Mouse (Mus musculus): ENCODE results near the gene Mecom. TPM values are rescaled to one million over a fixed set of nuclear protein-coding genes. Genes with fewer than 3 reads are reported as not detected.

Gene Mecom
- polyA plus RNA-seq, 1 experiment from 2014 or later: 7.0 TPM

DNA sequence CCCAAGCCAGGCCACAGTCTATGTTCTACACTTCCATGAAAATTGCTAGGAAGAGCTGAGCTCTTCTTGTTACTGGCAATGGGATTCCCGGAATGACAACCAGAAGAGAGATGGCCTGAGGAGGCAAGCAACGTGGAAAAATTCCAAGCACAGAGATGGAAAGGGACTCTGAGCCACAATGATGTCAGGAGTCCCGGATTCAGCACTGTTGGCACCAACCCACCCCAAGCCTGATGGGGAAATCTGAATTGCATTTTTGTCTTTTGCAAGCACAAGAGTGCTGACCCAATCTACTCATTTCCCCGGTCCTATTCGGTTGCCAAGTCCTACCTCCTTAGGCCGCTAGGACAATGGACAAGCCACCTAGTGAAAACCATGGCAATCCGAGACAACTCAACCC is 181.2 kb downstream of the Mecom start:
- 84% methylated on average over 7 of the region's 7 CpGs for WGBS
- no peaks in the 10 kb centered on the region for H3K4me1 ChIP-seq (ENCODE audit: control insufficient read depth, insufficient read depth, low read depth, low read length)
- ATAC-seq: no peak
- H3K4me2 ChIP-seq (ENCODE audit: low read length): no peak overlapping the region
- no peaks in the 10 kb centered on the region for H3K36me3 ChIP-seq (ENCODE audit: control insufficient read depth, insufficient read depth, low read length)
- no peaks in the 10 kb centered on the region for H3K9me3 ChIP-seq (ENCODE audit: control insufficient read depth, low read length)
- no peak overlapping the region for H3K9ac ChIP-seq (ENCODE audit: low read depth, low read length)
- no peaks in the 10 kb centered on the region for H3K27me3 ChIP-seq (replicated peaks; ENCODE audit: control insufficient read depth, insufficient read depth, low read length)
- H3K27ac ChIP-seq (ENCODE audit: low read depth, low read length): no peak overlapping the region
- H3K4me3 ChIP-seq (ENCODE audit: low read length): no peak overlapping the region

DNA sequence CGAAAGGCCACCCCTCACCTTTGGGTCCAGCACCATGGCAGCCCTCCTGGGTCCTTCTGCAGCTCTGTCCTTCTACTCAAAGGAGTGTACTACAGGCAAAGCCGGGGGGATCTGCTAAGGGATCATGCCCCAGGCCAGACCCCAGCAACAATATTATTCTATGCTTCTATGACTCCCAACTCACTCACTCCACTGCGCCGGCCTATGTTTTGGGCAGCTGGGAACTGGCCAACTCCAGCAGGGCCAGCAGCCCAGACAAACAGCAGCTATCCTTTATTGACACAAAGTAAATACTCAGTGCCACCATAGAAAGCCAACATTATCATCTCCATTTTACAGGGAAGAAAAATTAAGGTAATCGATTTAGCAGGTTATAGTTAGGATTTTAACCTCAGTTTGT is 186.6 kb downstream of the Mecom start:
- Histone ChIP-seq H3K9ac (ENCODE audit: low read depth, low read length) (no peak overlapping the region), H3K4me1 (ENCODE audit: control insufficient read depth, insufficient read depth, low read depth, low read length) (no peaks in the 10 kb centered on the region), H3K27ac (ENCODE audit: low read depth, low read length) (no peak overlapping the region), H3K4me3 (ENCODE audit: low read length) (no peak overlapping the region), H3K27me3 (replicated peaks; ENCODE audit: control insufficient read depth, insufficient read depth, low read length) (no peaks in the 10 kb centered on the region), H3K9me3 (ENCODE audit: control insufficient read depth, low read length) (no peaks in the 10 kb centered on the region), H3K36me3 (ENCODE audit: control insufficient read depth, insufficient read depth, low read length) (no peaks in the 10 kb centered on the region), H3K4me2 (ENCODE audit: low read length) (no peak overlapping the region)
- 78% methylated on average over 5 of the region's 5 CpGs for WGBS
- ATAC-seq: no peak

DNA sequence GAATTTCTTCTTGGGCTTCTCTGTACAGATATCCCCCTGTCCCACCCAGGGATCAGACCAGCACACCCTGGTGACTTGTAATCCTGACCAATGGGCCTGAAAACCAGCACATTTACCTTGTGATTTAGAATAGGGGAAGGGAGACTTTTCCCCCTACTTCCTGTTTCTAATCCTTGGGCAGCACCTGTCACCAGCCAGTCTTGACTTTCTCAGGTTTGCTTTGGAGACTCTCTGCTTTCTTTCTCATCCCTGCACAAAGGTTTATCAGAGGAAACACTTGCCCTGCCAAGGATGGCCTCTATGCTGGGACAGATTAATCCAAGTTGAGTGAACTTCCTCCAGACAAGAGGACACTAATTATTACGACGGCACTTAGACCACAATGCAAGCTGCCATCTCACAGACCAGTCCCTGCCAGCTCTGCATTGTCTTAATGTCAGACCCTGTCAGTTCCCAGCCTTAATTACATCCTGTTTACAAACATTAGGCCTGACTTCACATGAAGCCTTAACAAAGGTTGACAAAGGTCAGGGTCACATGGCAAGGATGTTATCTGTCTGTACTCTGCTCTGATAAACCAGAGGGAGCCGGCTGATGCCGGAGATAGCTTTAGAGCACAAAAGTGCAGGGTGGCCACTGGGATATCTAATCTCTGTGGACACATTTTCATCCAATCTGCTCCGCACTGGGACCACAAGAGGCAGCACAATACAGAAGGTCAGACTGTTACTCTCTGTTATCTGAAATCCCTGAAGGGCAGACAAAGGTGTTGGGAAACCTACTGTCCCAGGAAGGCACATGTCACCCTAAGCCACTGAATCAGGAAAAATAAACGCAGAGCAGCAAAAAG is 193.7 kb downstream of the Mecom start:
- no peak overlapping the region for H3K4me2 ChIP-seq (ENCODE audit: low read length)

DNA sequence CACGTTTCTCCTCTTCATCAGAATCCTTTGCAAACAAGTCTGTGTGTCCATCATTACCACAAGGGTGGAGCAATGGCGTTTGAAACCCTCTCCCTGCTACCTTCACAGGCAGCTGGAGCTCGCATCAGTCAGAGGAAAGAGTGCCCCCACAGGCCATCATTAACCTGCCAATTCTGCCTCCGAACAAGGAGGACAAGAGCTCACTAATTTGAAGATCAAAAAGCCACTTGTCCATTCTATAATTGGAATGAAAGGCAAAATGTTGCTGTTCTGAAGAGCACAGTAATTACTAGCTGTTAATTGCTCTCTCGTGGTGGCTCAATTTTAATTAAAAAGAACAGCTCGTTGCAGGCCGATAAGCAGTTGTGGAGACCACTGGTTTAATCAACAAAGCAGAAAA is 198.5 kb downstream of the Mecom start:
- Histone ChIP-seq H3K27me3 (replicated peaks; ENCODE audit: control insufficient read depth, insufficient read depth, low read length) (no peaks in the 10 kb centered on the region; the same call in 1 of the 2 replicates), H3K4me1 (ENCODE audit: control insufficient read depth, insufficient read depth, low read depth, low read length) (no peaks in the 10 kb centered on the region), H3K9ac (ENCODE audit: low read depth, low read length) (no peak overlapping the region), H3K9me3 (ENCODE audit: control insufficient read depth, low read length) (no peaks in the 10 kb centered on the region), H3K27ac (ENCODE audit: low read depth, low read length) (no peak overlapping the region), H3K4me2 (ENCODE audit: low read length) (no peak overlapping the region), H3K4me3 (ENCODE audit: low read length) (no peak overlapping the region), H3K36me3 (ENCODE audit: control insufficient read depth, insufficient read depth, low read length) (no peaks in the 10 kb centered on the region)
- 31% methylated on average over 7 of the region's 7 CpGs for WGBS
- 0 out of 2 replicates have a peak, but pooled peaks have one; percentile 34 for ATAC-seq

More for the DNA sequence above, 193.7 kb downstream of the Mecom start:
- no peaks in the 10 kb centered on the region for H3K4me1 ChIP-seq (ENCODE audit: control insufficient read depth, insufficient read depth, low read depth, low read length)
- ATAC-seq: no peak
- H3K36me3 ChIP-seq (ENCODE audit: control insufficient read depth, insufficient read depth, low read length): no peaks in the 10 kb centered on the region
- H3K9ac ChIP-seq (ENCODE audit: low read depth, low read length): no peak overlapping the region
- WGBS: 42% methylated on average over 6 of the region's 6 CpGs
- H3K27ac ChIP-seq (ENCODE audit: low read depth, low read length): no peak overlapping the region
- no peak overlapping the region for H3K4me3 ChIP-seq (ENCODE audit: low read length)
- H3K27me3 ChIP-seq (replicated peaks; ENCODE audit: control insufficient read depth, insufficient read depth, low read length): no peaks in the 10 kb centered on the region; the same call in 1 of the 2 replicates
- no peaks in the 10 kb centered on the region for H3K9me3 ChIP-seq (ENCODE audit: control insufficient read depth, low read length)

DNA sequence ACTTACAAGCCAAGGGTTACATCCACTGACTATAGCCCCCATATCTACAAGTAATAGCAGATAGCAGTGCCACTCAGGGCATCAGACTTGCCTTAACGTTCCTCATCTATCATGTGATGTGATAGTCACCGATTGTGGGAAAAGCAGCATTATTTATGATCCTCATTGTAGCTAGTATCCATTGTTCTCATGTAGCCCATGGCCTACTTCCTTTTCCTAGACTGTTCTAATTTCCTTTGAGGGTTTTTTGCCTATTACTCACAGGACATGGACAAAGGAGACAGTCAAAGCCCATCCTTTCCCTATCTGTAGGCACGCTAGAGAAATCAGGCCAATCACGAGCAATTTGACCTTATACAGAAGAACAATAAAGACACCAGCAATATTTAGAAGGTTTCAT is 203.7 kb downstream of the Mecom start:
- no peaks in the 10 kb centered on the region for H3K27me3 ChIP-seq (replicated peaks; ENCODE audit: control insufficient read depth, insufficient read depth, low read length)
- WGBS: 80% methylated on average over 4 of the region's 4 CpGs
- H3K9ac ChIP-seq (ENCODE audit: low read depth, low read length): no peak overlapping the region
- H3K36me3 ChIP-seq (ENCODE audit: control insufficient read depth, insufficient read depth, low read length): no peaks in the 10 kb centered on the region
- H3K4me1 ChIP-seq (ENCODE audit: control insufficient read depth, insufficient read depth, low read depth, low read length): no peaks in the 10 kb centered on the region
- H3K9me3 ChIP-seq (ENCODE audit: control insufficient read depth, low read length): peaks cover 5% of the 10 kb centered on the region; the same call in 1 of the 2 replicates
- no peak overlapping the region for H3K27ac ChIP-seq (ENCODE audit: low read depth, low read length)
- no peak for ATAC-seq
- no peak overlapping the region for H3K4me3 ChIP-seq (ENCODE audit: low read length)
- no peak overlapping the region for H3K4me2 ChIP-seq (ENCODE audit: low read length)

DNA sequence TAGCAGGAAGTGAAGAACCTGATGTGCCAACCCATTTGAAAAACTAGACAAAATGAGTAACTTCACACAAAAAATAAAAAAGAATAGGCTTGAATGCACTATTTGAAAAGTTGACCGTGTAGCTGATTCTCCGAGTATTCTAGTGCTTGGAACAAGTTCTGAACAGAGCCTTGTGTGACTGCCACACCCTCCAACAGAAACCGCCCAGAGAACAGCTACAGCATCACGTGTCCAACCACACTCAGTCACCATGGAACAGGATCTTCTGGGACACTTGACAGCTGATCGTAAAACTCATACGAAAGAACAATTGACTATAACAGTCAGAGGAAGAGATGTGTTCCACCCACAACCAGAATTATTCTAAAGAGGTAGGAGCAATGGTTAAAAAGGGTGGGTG is 215.5 kb downstream of the Mecom start:
- no peaks in the 10 kb centered on the region for H3K36me3 ChIP-seq (ENCODE audit: control insufficient read depth, insufficient read depth, low read length)
- no peaks in the 10 kb centered on the region for H3K9me3 ChIP-seq (ENCODE audit: control insufficient read depth, low read length)
- no peak for ATAC-seq
- no peaks in the 10 kb centered on the region for H3K4me1 ChIP-seq (ENCODE audit: control insufficient read depth, insufficient read depth, low read depth, low read length)
- WGBS: 83% methylated on average over 6 of the region's 6 CpGs
- H3K4me2 ChIP-seq (ENCODE audit: low read length): no peak overlapping the region
- no peak overlapping the region for H3K4me3 ChIP-seq (ENCODE audit: low read length)
- H3K27ac ChIP-seq (ENCODE audit: low read depth, low read length): no peak overlapping the region
- H3K9ac ChIP-seq (ENCODE audit: low read depth, low read length): no peak overlapping the region
- no peaks in the 10 kb centered on the region for H3K27me3 ChIP-seq (replicated peaks; ENCODE audit: control insufficient read depth, insufficient read depth, low read length)

DNA sequence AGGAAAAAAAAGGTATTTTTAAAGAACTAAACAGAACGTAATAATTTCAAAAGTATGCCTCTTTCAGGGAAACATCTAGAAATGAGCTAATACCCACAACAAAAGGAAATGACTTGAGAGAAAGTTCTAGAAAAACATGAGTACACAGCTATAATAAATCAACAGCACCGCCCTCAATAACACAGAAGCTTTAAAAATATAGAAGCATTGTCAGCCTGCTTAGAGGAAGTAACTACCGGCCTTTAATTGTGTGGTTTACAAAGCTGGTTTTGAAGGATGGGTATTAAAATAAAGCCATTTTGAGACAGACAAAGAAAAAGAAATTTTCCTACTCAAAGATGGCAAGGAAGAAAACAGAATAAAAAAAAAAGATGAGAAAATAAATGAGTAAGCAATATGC is 217.3 kb downstream of the Mecom start:
- Histone ChIP-seq H3K27ac (ENCODE audit: low read depth, low read length) (no peak overlapping the region), H3K4me2 (ENCODE audit: low read length) (no peak overlapping the region), H3K9ac (ENCODE audit: low read depth, low read length) (no peak overlapping the region), H3K4me1 (ENCODE audit: control insufficient read depth, insufficient read depth, low read depth, low read length) (no peaks in the 10 kb centered on the region), H3K27me3 (replicated peaks; ENCODE audit: control insufficient read depth, insufficient read depth, low read length) (no peaks in the 10 kb centered on the region), H3K9me3 (ENCODE audit: control insufficient read depth, low read length) (no peaks in the 10 kb centered on the region), H3K4me3 (ENCODE audit: low read length) (no peak overlapping the region), H3K36me3 (ENCODE audit: control insufficient read depth, insufficient read depth, low read length) (no peaks in the 10 kb centered on the region)
- 92% methylated on average over 3 of the region's 3 CpGs for WGBS
- ATAC-seq: no peak

DNA sequence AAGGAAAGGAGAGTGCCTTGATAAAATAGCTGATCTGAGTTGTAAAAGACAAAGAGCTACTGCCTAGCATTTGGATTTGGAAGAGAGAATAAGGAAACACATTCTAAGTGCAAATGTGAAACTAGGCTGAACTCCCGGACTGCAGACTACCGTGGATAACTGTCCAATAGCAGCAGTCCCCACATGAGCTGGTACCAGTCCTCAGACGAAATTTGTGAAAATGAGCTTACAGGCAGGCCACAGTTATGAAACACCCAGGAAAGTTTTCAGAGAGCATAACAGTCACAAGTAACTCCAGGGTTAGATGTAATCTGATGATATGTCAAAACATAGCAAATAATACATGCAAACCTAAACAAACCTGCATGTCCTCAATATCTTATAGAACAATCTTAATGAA is 217.8 kb downstream of the Mecom start:
- Histone ChIP-seq H3K4me1 (ENCODE audit: control insufficient read depth, insufficient read depth, low read depth, low read length) (no peaks in the 10 kb centered on the region), H3K4me2 (ENCODE audit: low read length) (no peak overlapping the region), H3K4me3 (ENCODE audit: low read length) (no peak overlapping the region), H3K9ac (ENCODE audit: low read depth, low read length) (no peak overlapping the region), H3K9me3 (ENCODE audit: control insufficient read depth, low read length) (no peaks in the 10 kb centered on the region), H3K27me3 (replicated peaks; ENCODE audit: control insufficient read depth, insufficient read depth, low read length) (no peaks in the 10 kb centered on the region; the same call in 1 of the 2 replicates), H3K27ac (ENCODE audit: low read depth, low read length) (no peak overlapping the region), H3K36me3 (ENCODE audit: control insufficient read depth, insufficient read depth, low read length) (no peaks in the 10 kb centered on the region)
- ATAC-seq: no peak
- WGBS: 77% methylated on average over 3 of the region's 3 CpGs

DNA sequence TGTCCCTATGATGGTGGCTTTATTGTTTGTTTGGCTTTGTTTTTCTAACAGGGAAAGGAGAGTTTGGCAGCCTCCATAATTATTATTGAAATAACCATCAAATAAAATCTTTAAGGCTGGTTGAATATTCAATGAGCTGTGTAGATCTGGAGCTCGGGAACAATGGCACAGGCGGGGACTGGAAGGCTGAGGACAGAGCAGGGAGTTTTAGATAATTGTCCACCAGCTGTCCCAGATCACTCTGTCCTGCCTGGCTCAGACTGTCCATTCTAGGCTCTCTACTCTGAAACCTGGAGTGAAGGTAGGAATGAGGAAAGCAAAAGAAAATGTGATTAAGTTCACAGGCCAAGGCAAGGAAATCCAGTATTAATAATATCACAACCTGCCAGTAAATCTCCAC is 232.9 kb downstream of the Mecom start:
- Histone ChIP-seq H3K4me1 (ENCODE audit: control insufficient read depth, insufficient read depth, low read depth, low read length) (no peaks in the 10 kb centered on the region), H3K9me3 (ENCODE audit: control insufficient read depth, low read length) (no peaks in the 10 kb centered on the region), H3K9ac (ENCODE audit: low read depth, low read length) (no peak overlapping the region), H3K4me2 (ENCODE audit: low read length) (no peak overlapping the region), H3K36me3 (ENCODE audit: control insufficient read depth, insufficient read depth, low read length) (no peaks in the 10 kb centered on the region), H3K27me3 (replicated peaks; ENCODE audit: control insufficient read depth, insufficient read depth, low read length) (no peaks in the 10 kb centered on the region), H3K4me3 (ENCODE audit: low read length) (no peak overlapping the region), H3K27ac (ENCODE audit: low read depth, low read length) (no peak overlapping the region)
- no peak for ATAC-seq
- WGBS: 31% methylated on average over 2 of the region's 2 CpGs
